Mouse (Mus musculus): ENCODE data around the gene Wdr20.

Wdr20 gene

GRCm38 (mm10) chr12:110777853-110778252, 40.1 kb downstream of the Wdr20 start:
- DNase-seq (ENCODE audit: low spot score in 2 of 2) = no peak

GRCm38 (mm10) chr12:110779296-110779695, 41.6 kb downstream of the Wdr20 start:
- no peak for DNase-seq (ENCODE audit: low spot score in 2 of 2)

GRCm38 (mm10) chr12:110781181-110781580, 43.4 kb downstream of the Wdr20 start:
- DNase-seq (ENCODE audit: low spot score in 2 of 2) = no peak

- no peak for DNase-seq (ENCODE audit: low spot score in 2 of 2)
These were observed 44.5 kb downstream of the Wdr20 start for GRCm38 (mm10) chr12:110782278-110782677.

- no peak for DNase-seq (ENCODE audit: low spot score in 2 of 2)
These were observed 46.5 kb downstream of the Wdr20 start for GRCm38 (mm10) chr12:110784211-110784610.

- DNase-seq (ENCODE audit: low spot score in 2 of 2) = no peak
These were observed 48.5 kb downstream of the Wdr20 start for GRCm38 (mm10) chr12:110786243-110786642.

- DNase-seq (ENCODE audit: low spot score in 2 of 2) = no peak
These were observed 52.8 kb downstream of the Wdr20 start for GRCm38 (mm10) chr12:110790580-110790979.

GRCm38 (mm10) chr12:110791026-110791425, 53.3 kb downstream of the Wdr20 start:
- no peak for DNase-seq (ENCODE audit: low spot score in 2 of 2)

GRCm38 (mm10) chr12:110795035-110795434, 57.3 kb downstream of the Wdr20 start:
- no peak for DNase-seq (ENCODE audit: low spot score in 2 of 2)

- no peak for DNase-seq (ENCODE audit: low spot score in 2 of 2)
These were observed 59.0 kb downstream of the Wdr20 start for GRCm38 (mm10) chr12:110796748-110797147.

- no peak for DNase-seq (ENCODE audit: low spot score in 2 of 2)
These were observed 59.5 kb downstream of the Wdr20 start for GRCm38 (mm10) chr12:110797202-110797601.

GRCm38 (mm10) chr12:110797842-110798431, 60.2 kb downstream of the Wdr20 start:
- DNase-seq (ENCODE audit: low spot score in 2 of 2) = no peak

- no peak for DNase-seq (ENCODE audit: low spot score in 2 of 2)
These were observed 61.5 kb downstream of the Wdr20 start for GRCm38 (mm10) chr12:110799226-110799625.

GRCm38 (mm10) chr12:110801876-110802464, 64.2 kb downstream of the Wdr20 start:
- DNase-seq (ENCODE audit: low spot score in 2 of 2) = no peak

- DNase-seq (ENCODE audit: low spot score in 2 of 2) = no peak
These were observed 65.0 kb downstream of the Wdr20 start for GRCm38 (mm10) chr12:110802674-110803297.

GRCm38 (mm10) chr12:110804261-110804660, 66.5 kb downstream of the Wdr20 start:
- DNase-seq (ENCODE audit: low spot score in 2 of 2) = no peak

- DNase-seq (ENCODE audit: low spot score in 2 of 2) = no peak
These were observed 68.7 kb downstream of the Wdr20 start for GRCm38 (mm10) chr12:110806301-110806970.

GRCm38 (mm10) chr12:110808430-110808829, 70.7 kb downstream of the Wdr20 start:
- DNase-seq (ENCODE audit: low spot score in 2 of 2) = no peak

GRCm38 (mm10) chr12:110808848-110809247, 71.1 kb downstream of the Wdr20 start:
- DNase-seq (ENCODE audit: low spot score in 2 of 2) = no peak

- DNase-seq (ENCODE audit: low spot score in 2 of 2) = no peak
These were observed 75.4 kb downstream of the Wdr20 start for GRCm38 (mm10) chr12:110813132-110813531.

- DNase-seq (ENCODE audit: low spot score in 2 of 2) = no peak
These were observed 75.9 kb downstream of the Wdr20 start for GRCm38 (mm10) chr12:110813624-110814023.

- no peak for DNase-seq (ENCODE audit: low spot score in 2 of 2)
These were observed 77.2 kb downstream of the Wdr20 start for GRCm38 (mm10) chr12:110814924-110815323.

- DNase-seq (ENCODE audit: low spot score in 2 of 2) = no peak
These were observed 79.1 kb downstream of the Wdr20 start for GRCm38 (mm10) chr12:110816833-110817232.
